Mouse (Mus musculus) MEL (cell line): Measurements from ENCODE around the gene Etfa.

Experiments
- CTCF ChIP-seq, 3 experiments: IDR thresholded peaks in 2 of 3; conservative IDR thresholded peaks in 1 of 3; 2 replicates each; pipeline ENCODE4 v1.5.1; 2011 to 2012; ENCODE audit warnings: low read length in 3 of 3, low read depth in 2 of 3, mild to moderate bottlenecking in 2 of 3, improper control_type of control experiment in 1 of 3, inconsistent platforms in 1 of 3, mixed read lengths in 1 of 3, moderate library complexity in 1 of 3; ENCODE audit not compliant: control insufficient read depth in 1 of 3, insufficient read depth in 1 of 3, poor library complexity in 1 of 3, severe bottlenecking in 1 of 3
- EP300 ChIP-seq, 2 experiments: IDR thresholded peaks; 2 replicates each; pipeline ENCODE4 v1.6.1; 2011; ENCODE audit warnings: improper control_type of control experiment in 2 of 2, low read length in 2 of 2, low read depth in 1 of 2, mild to moderate bottlenecking in 1 of 2
- MXI1 ChIP-seq: IDR thresholded peaks from 2 replicates; pipeline ENCODE4 v1.6.1; 2011; ENCODE audit warnings: mild to moderate bottlenecking, low read depth, low read length, improper control_type of control experiment
- POLR2A ChIP-seq, 2 experiments: IDR thresholded peaks; 2 replicates each; pipeline ENCODE4 v1.6.1; 2011 to 2012; ENCODE audit warnings: low read length in 2 of 2, mild to moderate bottlenecking in 2 of 2, control low read depth in 1 of 2, improper control_type of control experiment in 1 of 2, low read depth in 1 of 2, moderate library complexity in 1 of 2; ENCODE audit not compliant: control insufficient read depth in 1 of 2, insufficient read depth in 1 of 2, poor library complexity in 1 of 2
- RAD21 ChIP-seq: IDR thresholded peaks from 2 replicates; pipeline ENCODE4 v1.6.1; 2011; ENCODE audit warnings: mild to moderate bottlenecking, low read depth, low read length, improper control_type of control experiment

DNA sequence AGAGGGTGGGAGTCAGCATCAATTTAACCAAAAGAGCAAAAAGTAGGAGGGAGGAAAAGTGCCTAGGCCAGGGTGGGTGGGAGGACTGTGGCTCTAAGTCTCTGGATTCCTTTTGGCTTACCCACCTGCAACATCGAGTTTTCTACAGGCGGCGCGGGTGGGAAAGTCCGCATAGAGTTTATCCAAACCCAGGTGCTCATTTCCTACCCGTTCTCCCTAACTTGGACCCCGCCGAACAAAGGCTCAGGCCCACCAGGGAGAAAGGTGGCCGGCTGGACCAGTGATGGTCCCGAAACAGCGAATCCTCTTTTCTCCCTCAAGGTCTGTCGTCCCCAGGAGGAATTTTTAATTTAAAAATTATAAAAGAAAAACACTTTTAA is 28.3 kb upstream of the Etfa start:
- no peak for TF ChIP-seq CTCF (IDR thresholded peaks at IDR 0.05 in 2 of 3, conservative IDR thresholded peaks at IDR 0.05 in 1 of 3; ENCODE audit: control insufficient read depth in 1 of 3, insufficient read depth in 1 of 3, low read depth in 2 of 3, low read length in 3 of 3, poor library complexity in 1 of 3, severe bottlenecking in 1 of 3)
- no peak for TF ChIP-seq MXI1
- no peak for TF ChIP-seq EP300 (IDR thresholded peaks at IDR 0.05; ENCODE audit: low read depth in 1 of 2, low read length in 2 of 2)
- no peak for TF ChIP-seq POLR2A (IDR thresholded peaks at IDR 0.05; ENCODE audit: control insufficient read depth in 1 of 2, insufficient read depth in 1 of 2, low read depth in 1 of 2, low read length in 2 of 2, poor library complexity in 1 of 2)
- TF ChIP-seq RAD21 = no peak
